Mouse (Mus musculus): ENCODE data around the gene Pde4c. TPM values are rescaled to one million over a fixed set of nuclear protein-coding genes. Genes with fewer than 3 reads are reported as not detected.
A peak's percentile ranks its signal among the peaks of the same experiment; 100 is the strongest.

Gene Pde4c
- polyA plus RNA-seq, 1 experiment from 2014 or later: 0.56 TPM

DNA sequence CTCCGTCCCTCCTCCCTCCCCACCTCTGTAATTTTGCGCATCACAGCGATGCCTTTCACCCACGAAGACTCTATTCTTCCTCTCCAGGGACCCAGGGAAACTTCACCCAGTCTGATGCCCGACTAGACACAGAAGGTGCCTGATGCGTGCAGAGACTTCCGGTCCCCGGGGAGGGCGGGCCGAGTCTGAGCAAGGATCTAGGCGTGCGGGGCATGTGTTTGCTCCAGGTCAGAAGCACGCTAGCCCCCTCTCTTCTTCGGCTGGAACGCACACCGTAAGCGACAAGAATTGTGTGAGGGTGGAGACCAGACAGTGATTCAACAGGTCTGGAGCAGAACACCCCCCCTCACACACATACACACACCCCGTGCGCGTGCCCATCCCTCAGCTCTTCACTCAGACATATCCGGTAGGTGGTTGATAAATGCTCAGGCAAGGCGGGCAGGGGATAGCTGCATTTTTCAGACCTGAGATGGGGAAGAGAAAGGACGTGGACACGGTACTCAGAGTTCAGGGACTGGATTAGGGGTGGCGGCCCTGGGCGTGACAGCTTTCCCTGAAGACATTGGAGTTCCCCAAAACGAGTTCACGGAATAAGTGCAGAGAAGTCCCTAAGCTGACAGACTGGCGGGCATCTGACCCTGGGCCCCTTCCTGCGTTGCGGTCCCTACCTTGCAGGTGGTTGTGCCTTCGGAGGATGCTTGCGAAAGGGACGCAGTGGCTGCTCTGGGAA is 42.5 kb downstream of the Pde4c start:
- 2% methylated on average over 34 of the region's 34 CpGs for WGBS (ENCODE audit: insufficient replicate concordance)
- peaks cover 32% of the 10 kb centered on the region for H3K36me3 ChIP-seq
- H3K27ac ChIP-seq: peak overlapping the region; percentile 91
- H3K4me2 ChIP-seq: peak overlapping the region; percentile 93
- H3K9ac ChIP-seq: peak overlapping the region; percentile 76
- H3K4me3 ChIP-seq: peak overlapping the region; percentile 63
- no peaks in the 10 kb centered on the region for H3K9me3 ChIP-seq (replicated peaks)
- peaks cover 98% of the 10 kb centered on the region for H3K4me1 ChIP-seq
- no peak for ATAC-seq
- H3K27me3 ChIP-seq (replicated peaks): 0 out of 2 replicates have a peak, but pooled peaks cover 4% of the 10 kb centered on the region

- H3K9ac ChIP-seq: peak overlapping the region; percentile 76
- peaks cover 40% of the 10 kb centered on the region for H3K36me3 ChIP-seq
- H3K27me3 ChIP-seq (replicated peaks): 0 out of 2 replicates have a peak, but pooled peaks cover 4% of the 10 kb centered on the region
- ATAC-seq: peak; percentile 44
- 12% methylated on average over 21 of the region's 21 CpGs for WGBS (ENCODE audit: insufficient replicate concordance)
- H3K4me1 ChIP-seq: peaks cover 95% of the 10 kb centered on the region
- H3K9me3 ChIP-seq (replicated peaks): no peaks in the 10 kb centered on the region
- H3K4me3 ChIP-seq: peak overlapping the region; percentile 63
- H3K27ac ChIP-seq: peak overlapping the region; percentile 91
- peak overlapping the region; percentile 93 for H3K4me2 ChIP-seq
Measured at GRCm38 (mm10) chr8:70766571-70767440, 43.3 kb downstream of the Pde4c start.

- Histone ChIP-seq H3K9me3 (replicated peaks) (no peaks in the 10 kb centered on the region), H3K4me2 (no peak overlapping the region), H3K4me3 (no peak overlapping the region), H3K4me1 (peaks cover 88% of the 10 kb centered on the region), H3K27me3 (replicated peaks) (0 out of 2 replicates have a peak, but pooled peaks cover 4% of the 10 kb centered on the region), H3K36me3 (peaks cover 47% of the 10 kb centered on the region), H3K9ac (no peak overlapping the region), H3K27ac (no peak overlapping the region)
- ATAC-seq: no peak
- WGBS (ENCODE audit: insufficient replicate concordance): 77% methylated on average over 6 of the region's 6 CpGs
Measured at GRCm38 (mm10) chr8:70767503-70767902, 44.0 kb downstream of the Pde4c start.

DNA sequence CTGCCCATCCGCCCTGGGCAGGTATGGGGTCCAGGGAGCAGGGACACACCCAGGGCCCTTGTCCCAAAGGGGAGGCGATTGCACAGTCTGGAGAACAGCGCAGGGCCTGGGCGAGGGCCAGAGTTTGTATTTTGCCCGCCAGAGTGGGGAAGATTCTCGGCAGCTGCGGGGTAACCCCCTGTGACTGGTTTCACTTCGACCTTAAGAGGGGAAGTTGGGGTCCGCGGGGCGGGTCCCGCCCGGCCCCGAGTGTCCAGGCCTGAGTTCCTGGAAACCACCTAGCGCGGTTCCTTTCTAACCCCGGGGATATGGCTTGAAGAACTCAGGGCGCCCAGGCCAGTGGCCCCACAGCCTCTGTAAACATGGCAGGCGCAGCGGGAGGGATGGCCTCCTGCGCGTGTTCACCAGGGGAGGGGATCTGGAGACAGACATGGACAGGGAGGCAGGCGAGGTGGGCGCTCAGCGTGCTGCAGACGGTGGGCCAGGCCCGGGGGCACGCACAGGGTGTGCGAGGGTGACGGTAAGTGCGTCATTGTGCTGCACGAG is 44.8 kb downstream of the Pde4c start:
- Histone ChIP-seq H3K9me3 (replicated peaks) (no peaks in the 10 kb centered on the region), H3K4me3 (no peak overlapping the region), H3K36me3 (peaks cover 51% of the 10 kb centered on the region), H3K4me2 (no peak overlapping the region), H3K27me3 (replicated peaks) (0 out of 2 replicates have a peak, but pooled peaks cover 4% of the 10 kb centered on the region), H3K9ac (no peak overlapping the region), H3K27ac (no peak overlapping the region), H3K4me1 (peaks cover 81% of the 10 kb centered on the region)
- no peak for ATAC-seq
- WGBS (ENCODE audit: insufficient replicate concordance): 85% methylated on average over 32 of the region's 32 CpGs

DNA sequence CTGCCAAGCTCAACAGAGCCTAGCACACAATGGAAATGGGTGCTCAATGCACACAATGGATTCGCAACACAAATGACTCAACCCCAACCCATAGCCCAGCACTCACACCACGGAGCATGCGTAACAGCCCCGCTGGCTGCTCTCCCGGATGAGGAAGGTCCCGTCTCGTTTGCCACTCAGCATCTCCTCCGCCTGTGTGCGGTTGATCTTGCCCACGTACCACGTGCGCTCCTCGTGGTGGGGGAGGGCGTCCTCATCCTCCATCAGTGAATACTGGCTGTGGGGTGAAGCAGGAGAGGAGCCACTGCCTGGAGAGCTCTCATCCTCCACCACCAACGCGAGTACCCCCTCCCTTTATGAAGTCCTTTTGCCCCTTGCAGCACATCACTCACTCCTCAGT is 45.4 kb downstream of the Pde4c start:
- ATAC-seq: no peak
- peaks cover 81% of the 10 kb centered on the region for H3K4me1 ChIP-seq
- H3K4me3 ChIP-seq: no peak overlapping the region
- H3K36me3 ChIP-seq: peaks cover 57% of the 10 kb centered on the region
- no peak overlapping the region for H3K9ac ChIP-seq
- peak overlapping the region; percentile 7; the same call in 1 of the 2 replicates for H3K4me2 ChIP-seq
- 0 out of 2 replicates have a peak, but pooled peaks cover 4% of the 10 kb centered on the region for H3K27me3 ChIP-seq (replicated peaks)
- no peaks in the 10 kb centered on the region for H3K9me3 ChIP-seq (replicated peaks)
- WGBS (ENCODE audit: insufficient replicate concordance): 79% methylated on average over 16 of the region's 16 CpGs
- 0 out of 2 replicates have a peak overlapping the region, but pooled peaks have one; percentile 23 for H3K27ac ChIP-seq

- H3K27me3 ChIP-seq (replicated peaks): 0 out of 2 replicates have a peak, but pooled peaks cover 4% of the 10 kb centered on the region
- H3K9me3 ChIP-seq (replicated peaks): no peaks in the 10 kb centered on the region
- H3K36me3 ChIP-seq: peaks cover 61% of the 10 kb centered on the region
- peak overlapping the region; percentile 72 for H3K27ac ChIP-seq
- 4% methylated on average over 26 of the region's 26 CpGs for WGBS (ENCODE audit: insufficient replicate concordance)
- no peak overlapping the region for H3K4me3 ChIP-seq
- ATAC-seq: peak; percentile 71
- H3K4me2 ChIP-seq: peak overlapping the region; percentile 45
- peaks cover 81% of the 10 kb centered on the region for H3K4me1 ChIP-seq
- H3K9ac ChIP-seq: peak overlapping the region; percentile 37; the same call in 1 of the 2 replicates
Measured at GRCm38 (mm10) chr8:70769359-70769758, 45.8 kb downstream of the Pde4c start.

GRCm38 (mm10) chr8:70769858-70770257 is 46.3 kb downstream of the Pde4c start:
- no peaks in the 10 kb centered on the region for H3K9me3 ChIP-seq (replicated peaks)
- peak overlapping the region; percentile 37 for H3K9ac ChIP-seq
- H3K27me3 ChIP-seq (replicated peaks): 0 out of 2 replicates have a peak, but pooled peaks cover 4% of the 10 kb centered on the region
- H3K4me1 ChIP-seq: peaks cover 80% of the 10 kb centered on the region
- H3K4me3 ChIP-seq: peak overlapping the region; percentile 11; the same call in 1 of the 2 replicates
- peaks cover 66% of the 10 kb centered on the region for H3K36me3 ChIP-seq
- H3K27ac ChIP-seq: peak overlapping the region; percentile 72
- 36% methylated on average over 12 of the region's 12 CpGs for WGBS (ENCODE audit: insufficient replicate concordance)
- ATAC-seq: peak; percentile 50
- peak overlapping the region; percentile 45 for H3K4me2 ChIP-seq

DNA sequence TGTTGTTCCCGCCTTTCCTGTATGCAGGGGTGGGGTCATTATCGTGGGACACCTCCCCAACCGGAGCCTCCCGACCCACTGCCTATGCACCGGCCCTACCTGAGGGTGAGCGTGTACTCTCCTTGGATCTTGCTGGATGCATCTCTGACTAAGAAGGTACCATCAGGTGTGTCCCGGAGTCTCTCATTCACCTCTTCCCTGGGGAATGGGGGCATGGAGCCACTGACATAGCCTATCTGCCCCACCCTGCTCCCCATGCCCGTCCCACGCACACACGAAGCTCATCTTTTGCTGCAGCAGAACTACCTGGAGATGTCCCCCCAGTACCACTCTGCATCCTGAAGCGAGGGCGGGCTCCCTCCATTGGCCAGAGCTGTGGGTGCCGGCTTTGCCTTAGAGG is 47.2 kb downstream of the Pde4c start:
- no peak for ATAC-seq
- Histone ChIP-seq H3K9ac (no peak overlapping the region), H3K4me3 (no peak overlapping the region), H3K4me1 (peaks cover 80% of the 10 kb centered on the region), H3K27ac (no peak overlapping the region), H3K36me3 (peaks cover 71% of the 10 kb centered on the region), H3K4me2 (no peak overlapping the region), H3K9me3 (replicated peaks) (no peaks in the 10 kb centered on the region), H3K27me3 (replicated peaks) (0 out of 2 replicates have a peak, but pooled peaks cover 4% of the 10 kb centered on the region)
- WGBS (ENCODE audit: insufficient replicate concordance): 83% methylated on average over 13 of the region's 13 CpGs

- no peak overlapping the region for H3K4me3 ChIP-seq
- H3K27me3 ChIP-seq (replicated peaks): 0 out of 2 replicates have a peak, but pooled peaks cover 4% of the 10 kb centered on the region
- no peak overlapping the region for H3K27ac ChIP-seq
- peaks cover 71% of the 10 kb centered on the region for H3K36me3 ChIP-seq
- ATAC-seq: no peak
- no peaks in the 10 kb centered on the region for H3K9me3 ChIP-seq (replicated peaks)
- 69% methylated on average over 7 of the region's 7 CpGs for WGBS (ENCODE audit: insufficient replicate concordance)
- H3K9ac ChIP-seq: no peak overlapping the region
- peaks cover 80% of the 10 kb centered on the region for H3K4me1 ChIP-seq
- no peak overlapping the region for H3K4me2 ChIP-seq
Measured at GRCm38 (mm10) chr8:70771217-70771616, 47.7 kb downstream of the Pde4c start.

DNA sequence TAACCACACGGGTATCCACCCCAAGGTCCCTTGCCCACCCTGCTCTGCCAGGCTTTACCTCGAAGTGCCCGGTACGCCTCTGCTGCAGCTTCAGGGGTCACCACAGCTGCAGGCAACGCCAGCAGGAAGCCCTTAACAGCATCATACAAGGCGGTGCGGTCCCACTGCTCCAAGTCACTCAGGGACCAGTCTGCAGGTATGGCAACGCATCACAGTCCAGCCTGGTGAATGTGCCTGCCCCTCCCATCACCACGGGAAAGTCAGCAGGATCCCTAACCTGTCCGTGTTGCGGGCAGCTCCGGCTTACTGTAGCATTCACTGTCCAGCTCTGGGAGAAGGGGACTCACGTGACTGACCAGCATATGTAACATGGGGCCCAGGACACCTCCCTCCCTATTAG is 48.6 kb downstream of the Pde4c start:
- Histone ChIP-seq H3K36me3 (peaks cover 71% of the 10 kb centered on the region), H3K27ac (no peak overlapping the region), H3K9ac (no peak overlapping the region), H3K4me2 (no peak overlapping the region), H3K4me3 (no peak overlapping the region), H3K27me3 (replicated peaks) (0 out of 2 replicates have a peak, but pooled peaks cover 4% of the 10 kb centered on the region), H3K4me1 (peaks cover 73% of the 10 kb centered on the region), H3K9me3 (replicated peaks) (no peaks in the 10 kb centered on the region)
- WGBS (ENCODE audit: insufficient replicate concordance): 89% methylated on average over 13 of the region's 13 CpGs
- ATAC-seq: no peak

GRCm38 (mm10) chr8:70772890-70773289 is 49.4 kb downstream of the Pde4c start:
- Histone ChIP-seq H3K9ac (no peak overlapping the region), H3K9me3 (replicated peaks) (no peaks in the 10 kb centered on the region), H3K27me3 (replicated peaks) (no peaks in the 10 kb centered on the region), H3K4me2 (no peak overlapping the region), H3K4me3 (no peak overlapping the region), H3K4me1 (peaks cover 70% of the 10 kb centered on the region), H3K27ac (no peak overlapping the region), H3K36me3 (peaks cover 66% of the 10 kb centered on the region)
- no peak for ATAC-seq
- WGBS (ENCODE audit: insufficient replicate concordance): 77% methylated on average over 9 of the region's 9 CpGs

Data from liver, embryonic 12.5 days (tissue).